Comparison of ENCODE assay signal across 8 mouse cellular contexts in genomic region chr1:190978001-190978400, GRCm38 (mm10). TPM values are rescaled to one million over a fixed set of nuclear protein-coding genes. Genes with fewer than 3 reads are reported as not detected.
DNase-seq lines count a peak whose midpoint lies in the region; ATAC-seq and TF ChIP-seq lines count a peak whose summit lies in the region.

No protein-coding gene starts in this region.

- peaks cover 17% of the 10 kb centered on the region for H3K4me1 ChIP-seq in lung, embryonic 15.5 days
- peaks cover 16% of the 10 kb centered on the region for H3K4me1 ChIP-seq in embryonic facial prominence, embryonic 14.5 days (ENCODE audit: control insufficient read depth, insufficient read depth, low read length)
- peaks cover 16% of the 10 kb centered on the region; the same call in 1 of the 2 replicates for H3K4me1 ChIP-seq in intestine, postnatal 0 days (replicated peaks; ENCODE audit: control insufficient read depth, insufficient read depth, low read length)
- H3K4me1 ChIP-seq in neural tube, embryonic 15.5 days = peaks cover 46% of the 10 kb centered on the region

- H3K27ac ChIP-seq in lung, embryonic 15.5 days = 0 out of 2 replicates have a peak overlapping the region, but pooled peaks have one; percentile 91
- H3K27ac ChIP-seq in embryonic facial prominence, embryonic 14.5 days (replicated peaks; ENCODE audit: low read depth, low read length) = peak overlapping the region; percentile 95
- H3K27ac ChIP-seq in intestine, postnatal 0 days (ENCODE audit: low read depth, low read length) = no peak overlapping the region
- H3K27ac ChIP-seq in neural tube, embryonic 15.5 days (replicated peaks) = peak overlapping the region; percentile 97

- no peak for DNase-seq in lung, adult 18-20 months
- no peak for DNase-seq in embryonic facial prominence, embryonic 14.5 days (ENCODE audit: low spot score)
- DNase-seq in cerebellum, adult 9-11 months = no peak
- no peak for DNase-seq in right cerebral cortex, postnatal 4 days
- no peak for DNase-seq in kidney, adult 11 months

- no peaks in the 10 kb centered on the region for H3K9me3 ChIP-seq in lung, embryonic 15.5 days
- no peaks in the 10 kb centered on the region for H3K9me3 ChIP-seq in embryonic facial prominence, embryonic 14.5 days (ENCODE audit: control insufficient read depth, low read length)
- H3K9me3 ChIP-seq in intestine, postnatal 0 days (ENCODE audit: control insufficient read depth) = no peaks in the 10 kb centered on the region
- no peaks in the 10 kb centered on the region for H3K9me3 ChIP-seq in neural tube, embryonic 15.5 days (replicated peaks)

- no peak for TF ChIP-seq CTCF in intestine, postnatal 0 days (IDR thresholded peaks at IDR 0.05; ENCODE audit: low read depth)

- peak overlapping the region; percentile 74 for H3K9ac ChIP-seq in lung, embryonic 15.5 days
- H3K9ac ChIP-seq in embryonic facial prominence, embryonic 14.5 days (ENCODE audit: low read depth, low read length) = peak overlapping the region; percentile 90
- H3K9ac ChIP-seq in intestine, postnatal 0 days (ENCODE audit: low read depth, low read length) = peak overlapping the region; percentile 59
- H3K9ac ChIP-seq in neural tube, embryonic 15.5 days (replicated peaks) = peak overlapping the region; percentile 96

- peak overlapping the region; percentile 100 for H3K4me2 ChIP-seq in lung, embryonic 15.5 days
- peak overlapping the region; percentile 92 for H3K4me2 ChIP-seq in embryonic facial prominence, embryonic 14.5 days (ENCODE audit: low read depth, low read length)
- peak overlapping the region; percentile 88 for H3K4me2 ChIP-seq in intestine, postnatal 0 days (replicated peaks; ENCODE audit: low read depth)
- H3K4me2 ChIP-seq in neural tube, embryonic 15.5 days = peak overlapping the region; percentile 83

- ATAC-seq in lung, embryonic 15.5 days (ENCODE audit: borderline replicate concordance, extremely low read depth, low FRiP score, low TSS enrichment) = no peak
- ATAC-seq in embryonic facial prominence, embryonic 14.5 days (ENCODE audit: low read depth) = no peak
- no peak for ATAC-seq in intestine, postnatal 0 days
- ATAC-seq in neural tube, embryonic 15.5 days (ENCODE audit: low FRiP score) = peak; percentile 13; the same call in 1 of the 2 replicates

- no peaks in the 10 kb centered on the region; the same call in 1 of the 2 replicates for H3K36me3 ChIP-seq in lung, embryonic 15.5 days
- peaks cover 23% of the 10 kb centered on the region for H3K36me3 ChIP-seq in embryonic facial prominence, embryonic 14.5 days (ENCODE audit: control insufficient read depth, insufficient read depth, low read length)
- H3K36me3 ChIP-seq in intestine, postnatal 0 days (ENCODE audit: control insufficient read depth, insufficient read depth) = no peaks in the 10 kb centered on the region
- H3K36me3 ChIP-seq in neural tube, embryonic 15.5 days = peaks cover 21% of the 10 kb centered on the region

- H3K4me3 ChIP-seq in lung, embryonic 15.5 days = peak overlapping the region; percentile 68
- peak overlapping the region; percentile 76 for H3K4me3 ChIP-seq in embryonic facial prominence, embryonic 14.5 days (ENCODE audit: low read depth, low read length)
- peak overlapping the region; percentile 57 for H3K4me3 ChIP-seq in intestine, postnatal 0 days (ENCODE audit: low read depth, low read length)
- peak overlapping the region; percentile 78 for H3K4me3 ChIP-seq in neural tube, embryonic 15.5 days (replicated peaks)

- no peaks in the 10 kb centered on the region for H3K27me3 ChIP-seq in lung, embryonic 15.5 days
- H3K27me3 ChIP-seq in embryonic facial prominence, embryonic 14.5 days (replicated peaks; ENCODE audit: control insufficient read depth, insufficient read depth, low read length) = no peaks in the 10 kb centered on the region
- H3K27me3 ChIP-seq in intestine, postnatal 0 days (replicated peaks; ENCODE audit: control insufficient read depth, insufficient read depth, low read length) = peaks cover 4% of the 10 kb centered on the region
- no peaks in the 10 kb centered on the region for H3K27me3 ChIP-seq in neural tube, embryonic 15.5 days (replicated peaks)

- WGBS in lung, embryonic 15.5 days = under 1% methylated on average over 22 of the region's 22 CpGs
- WGBS in embryonic facial prominence, embryonic 14.5 days = 2% methylated on average over 18 of the region's 22 CpGs
- WGBS in intestine, postnatal 0 days = 5% methylated on average over 22 of the region's 22 CpGs
- WGBS in neural tube, embryonic 15.5 days = under 1% methylated on average over 22 of the region's 22 CpGs

RNA-seq across cellular contexts. Expression of gene Vash2, which starts 1.1 kb away (rescaled TPM):
- 23.2 and 24.5 TPM in 2 replicates for polyA plus RNA-seq in lung, embryonic 15.5 days (2015; fragmentation: Nextera tagmentation; extraction: Ambion mirVana)
- 66.4 and 73.7 TPM in 2 replicates for polyA plus RNA-seq in embryonic facial prominence, embryonic 14.5 days (2014; fragmentation: Nextera tagmentation; extraction: Ambion mirVana)
- 3.5 and 3.9 TPM in 2 replicates for polyA plus RNA-seq in intestine, postnatal 0 days (2015; fragmentation: Nextera tagmentation; extraction: Ambion mirVana)
- polyA plus RNA-seq in neural tube, embryonic 15.5 days (2015; fragmentation: Nextera tagmentation; extraction: Ambion mirVana) = 73.4 and 86.4 TPM in 2 replicates

RNA-seq across cellular contexts. Expression of gene Flvcr1, which starts 48.0 kb away (rescaled TPM):
- polyA plus RNA-seq in lung, embryonic 15.5 days (2015; fragmentation: Nextera tagmentation; extraction: Ambion mirVana) = 6.0 and 6.1 TPM in 2 replicates
- polyA plus RNA-seq in embryonic facial prominence, embryonic 14.5 days (2014; fragmentation: Nextera tagmentation; extraction: Ambion mirVana) = 7.3 and 8.2 TPM in 2 replicates
- polyA plus RNA-seq in intestine, postnatal 0 days (2015; fragmentation: Nextera tagmentation; extraction: Ambion mirVana) = 57.4 and 65.5 TPM in 2 replicates
- 7.5 and 8.1 TPM in 2 replicates for polyA plus RNA-seq in neural tube, embryonic 15.5 days (2015; fragmentation: Nextera tagmentation; extraction: Ambion mirVana)

RNA-seq across cellular contexts. Expression of gene Angel2, which starts 53.1 kb away (rescaled TPM):
- 40.4 and 42.8 TPM in 2 replicates for polyA plus RNA-seq in lung, embryonic 15.5 days (2015; fragmentation: Nextera tagmentation; extraction: Ambion mirVana)
- polyA plus RNA-seq in embryonic facial prominence, embryonic 14.5 days (2014; fragmentation: Nextera tagmentation; extraction: Ambion mirVana) = 37.4 and 41.5 TPM in 2 replicates
- 23.2 and 23.8 TPM in 2 replicates for polyA plus RNA-seq in intestine, postnatal 0 days (2015; fragmentation: Nextera tagmentation; extraction: Ambion mirVana)
- polyA plus RNA-seq in neural tube, embryonic 15.5 days (2015; fragmentation: Nextera tagmentation; extraction: Ambion mirVana) = 37.4 and 42.2 TPM in 2 replicates

RNA-seq across cellular contexts. Expression of gene Spata45, which starts 58.4 kb away (rescaled TPM):
- not detected in 2 replicates for polyA plus RNA-seq in lung, embryonic 15.5 days (2015; fragmentation: Nextera tagmentation; extraction: Ambion mirVana)
- not detected in 2 replicates for polyA plus RNA-seq in embryonic facial prominence, embryonic 14.5 days (2014; fragmentation: Nextera tagmentation; extraction: Ambion mirVana)
- 1.1 TPM in 2 replicates for polyA plus RNA-seq in intestine, postnatal 0 days (2015; fragmentation: Nextera tagmentation; extraction: Ambion mirVana)
- polyA plus RNA-seq in neural tube, embryonic 15.5 days (2015; fragmentation: Nextera tagmentation; extraction: Ambion mirVana) = not detected in 2 replicates
